In genomic region chr1:45926911-45927310, GRCm38 (mm10) we compare ENCODE assay signal across 37 mouse cellular contexts. TPM values are rescaled to one million over a fixed set of nuclear protein-coding genes. Genes with fewer than 3 reads are reported as not detected.
DNase-seq lines count a peak whose midpoint lies in the region; ATAC-seq and TF ChIP-seq lines count a peak whose summit lies in the region.
"Had no signal": no experiment of that assay in that cellular context is flagged by ENCODE, and none has a peak within 500 bp of the region (broad histone marks: within the 10 kb centered on the region; RNA-seq: fewer than 3 reads in every experiment).

No protein-coding gene starts in this region.

- DNase-seq in liver, adult 2 months (ENCODE audit: extremely low read depth, low read depth, low spot score): no peak
- DNase-seq in liver: no peak
- DNase-seq in liver, embryonic 14.5 days (ENCODE audit: low read depth in 3 of 3, low spot score in 3 of 3): no peak
- DNase-seq in lung, adult 2 months: no peak
- DNase-seq in ovary, adult 18-20 months (ENCODE audit: low spot score): no peak
- DNase-seq: adrenal gland, adult 8-10 months; B cell, adult 2 months; cerebellum, adult 2 months; cerebellum, postnatal 14 days; gastrocnemius, postnatal 25 days; heart, adult 18-20 months; kidney, adult 9 months; kidney, postnatal 10 days; layer of hippocampus, postnatal 36 days; lung, postnatal 4 days; right cerebral cortex, postnatal 14 days; thymus, postnatal 4 days had no signal

- no peaks in the 10 kb centered on the region for H3K27me3 ChIP-seq in liver, adult 2 months (ENCODE audit: control insufficient read depth, insufficient read depth, low read length)
- H3K27me3 ChIP-seq in liver, embryonic 14.5 days (ENCODE audit: control insufficient read depth, insufficient read depth, low read length): no peaks in the 10 kb centered on the region

- H3K9ac ChIP-seq in liver, adult 2 months (ENCODE audit: low read depth, low read length): peak overlapping the region; percentile 50
- H3K9ac ChIP-seq in liver, embryonic 14.5 days (replicated peaks): peak overlapping the region; percentile 96
- H3K9ac ChIP-seq: hindbrain, embryonic 14.5 days had no signal

- no peak for TF ChIP-seq POLR2A in liver, adult 2 months (IDR thresholded peaks at IDR 0.05; ENCODE audit: extremely low read depth, insufficient read depth, low read length)
- no peak for TF ChIP-seq POLR2A in lung, adult 2 months (IDR thresholded peaks at IDR 0.05; ENCODE audit: borderline replicate concordance, extremely low read depth, low read depth, low read length)

- H3K4me1 ChIP-seq in liver, adult 2 months (ENCODE audit: control insufficient read depth, insufficient read depth, low read length): peaks cover 6% of the 10 kb centered on the region; the same call in 1 of the 2 replicates
- H3K4me1 ChIP-seq in liver, embryonic 14.5 days (replicated peaks; ENCODE audit: control insufficient read depth in 2 of 2, insufficient read depth in 2 of 2, low read length in 1 of 2): peaks cover 17 to 19% of the 10 kb centered on the region in 2 experiments
- H3K4me1 ChIP-seq in lung, adult 2 months (ENCODE audit: control insufficient read depth, insufficient read depth, low read length): peaks cover 4% of the 10 kb centered on the region; the same call in 1 of the 2 replicates

- H3K9me3 ChIP-seq in liver, embryonic 14.5 days (ENCODE audit: control insufficient read depth, low read length): no peaks in the 10 kb centered on the region
- H3K9me3 ChIP-seq: limb, embryonic 10.5 days; limb, embryonic 15.5 days; megakaryocyte, embryonic 14.5 days; neural tube, embryonic 15.5 days had no signal

- H3K4me2 ChIP-seq in liver, embryonic 14.5 days (ENCODE audit: low read depth): peak overlapping the region; percentile 87

- H3K79me2 ChIP-seq in liver, adult 2 months (ENCODE audit: control insufficient read depth, insufficient read depth, low read length): peaks cover 4% of the 10 kb centered on the region; the same call in 1 of the 2 replicates

- no peaks in the 10 kb centered on the region for H3K36me3 ChIP-seq in liver, adult 2 months (ENCODE audit: control insufficient read depth, insufficient read depth, low read length)
- H3K36me3 ChIP-seq in liver, embryonic 14.5 days (replicated peaks; ENCODE audit: control insufficient read depth, insufficient read depth, low read depth): peaks cover 11% of the 10 kb centered on the region
- H3K36me3 ChIP-seq: limb, embryonic 10.5 days; limb, embryonic 15.5 days; neural tube, embryonic 15.5 days had no signal

- no peak for TF ChIP-seq CTCF in liver, adult 2 months (IDR thresholded peaks at IDR 0.05; ENCODE audit: low read depth, low read length)
- no peak for TF ChIP-seq CTCF in liver, embryonic 14.5 days (IDR thresholded peaks at IDR 0.05; ENCODE audit: low read depth)
- no peak for TF ChIP-seq CTCF in lung, adult 2 months (IDR thresholded peaks at IDR 0.05; ENCODE audit: insufficient read depth, low read length)

- H3K27ac ChIP-seq in liver, adult 2 months (replicated peaks; ENCODE audit: insufficient read depth, low read depth, low read length): peak overlapping the region; percentile 75
- peak overlapping the region; percentile 97 for H3K27ac ChIP-seq in liver, embryonic 14.5 days
- H3K27ac ChIP-seq: hindbrain, embryonic 14.5 days; limb, embryonic 10.5 days; limb, embryonic 15.5 days; neural tube, embryonic 15.5 days had no signal

- peak overlapping the region; percentile 32 for H3K4me3 ChIP-seq in liver, adult 2 months (ENCODE audit: insufficient read depth, low read depth, low read length)
- H3K4me3 ChIP-seq in liver, embryonic 14.5 days (ENCODE audit: insufficient read depth in 1 of 2, low read depth in 2 of 2, low read length in 2 of 2): peak overlapping the region; percentile 3 to 82; a peak in 3 of 4 replicates
- H3K4me3 ChIP-seq in lung, adult 2 months (replicated peaks; ENCODE audit: extremely low read depth, low read depth, low read length): no peak overlapping the region

- ATAC-seq in erythroid progenitor cell, adult 5-6 weeks (replicated peaks; ENCODE audit: low FRiP score, poor library complexity, severe bottlenecking): peak; percentile 4; the same call in 1 of the 2 replicates
- ATAC-seq in liver, embryonic 14.5 days (ENCODE audit: insufficient read depth): no peak; the same call in 1 of the 2 replicates
- ATAC-seq: forebrain, embryonic 14.5 days had no signal

- TF ChIP-seq EP300 in liver, embryonic 14.5 days (IDR thresholded peaks at IDR 0.05; ENCODE audit: low read depth): no peak

- 70% methylated on average over 3 of the region's 3 CpGs for WGBS in liver, adult 2 months
- 25% methylated on average over 3 of the region's 3 CpGs for WGBS in liver, embryonic 14.5 days (ENCODE audit: insufficient replicate concordance)
- WGBS in lung, adult 2 months: 68% methylated on average over 3 of the region's 3 CpGs

RNA-seq across cellular contexts. Expression of gene Slc40a1, which starts 0.6 kb away (rescaled TPM):
- total RNA-seq in liver, adult 2 months (2014; rRNA removed): 124 and 166 TPM in 2 replicates
- polyA plus RNA-seq in liver, adult 2 months (2012; rRNA removed): 42.6 and 47.4 TPM in 2 replicates
- total RNA-seq in erythroid progenitor cell, adult 5-6 weeks (2015; ENCODE audit: low replicate concordance): 172 and 187 TPM in 2 replicates
- total RNA-seq in erythroid progenitor cell, adult 5-6 weeks (2017; ENCODE audit: low replicate concordance): 169 and 187 TPM in 2 replicates
- 37.3 and 43.8 TPM in 2 replicates for polyA plus RNA-seq in liver, embryonic 14.5 days (2012; rRNA removed)
- 121 and 124 TPM in 2 replicates for polyA plus RNA-seq in liver, embryonic 14.5 days (2014; fragmentation: Nextera tagmentation; extraction: Ambion mirVana)
- polyA plus RNA-seq in lung, adult 2 months (2012; rRNA removed): 2.1 and 6.4 TPM in 2 replicates

RNA-seq across cellular contexts. Expression of gene Gm5269, which starts 36.8 kb away (rescaled TPM):
- not detected in 2 replicates for total RNA-seq in liver, adult 2 months (2014; rRNA removed)
- polyA plus RNA-seq in liver, adult 2 months (2012; rRNA removed): not detected in 2 replicates
- not detected in 2 replicates for total RNA-seq in erythroid progenitor cell, adult 5-6 weeks (2015; ENCODE audit: low replicate concordance)
- total RNA-seq in erythroid progenitor cell, adult 5-6 weeks (2017; ENCODE audit: low replicate concordance): not detected in 2 replicates
- polyA plus RNA-seq in liver, embryonic 14.5 days (2012; rRNA removed): 0.25 TPM in 1 of 2 replicates, not detected in the other
- not detected in 2 replicates for polyA plus RNA-seq in liver, embryonic 14.5 days (2014; fragmentation: Nextera tagmentation; extraction: Ambion mirVana)
- not detected in 2 replicates for polyA plus RNA-seq in lung, adult 2 months (2012; rRNA removed)
- total RNA-seq: adrenal gland, adult 8-10 months; gastrocnemius, postnatal 25 days; heart, adult 18-20 months; hematopoietic stem cell, adult 5-6 weeks; layer of hippocampus, postnatal 36 days; left cerebral cortex, postnatal 10 days had no signal
- polyA plus RNA-seq: cerebellum, adult 2 months; cortical plate, adult 2 months; embryonic facial prominence, embryonic 14.5 days; forebrain, embryonic 14.5 days; heart, embryonic 16.5 days; hindbrain, embryonic 14.5 days; intestine, postnatal 0 days; large intestine, adult 2 months; limb, embryonic 10.5 days; limb, embryonic 15.5 days; lung, postnatal 0 days; midbrain, embryonic 14.5 days; neural tube, embryonic 15.5 days; small intestine, adult 2 months; stomach, embryonic 14.5 days; testis, adult 2 months; thymus, postnatal 0 days had no signal
